Mouse (Mus musculus): ENCODE measurements around the gene Kif26a.

Gene Kif26a

DNA sequence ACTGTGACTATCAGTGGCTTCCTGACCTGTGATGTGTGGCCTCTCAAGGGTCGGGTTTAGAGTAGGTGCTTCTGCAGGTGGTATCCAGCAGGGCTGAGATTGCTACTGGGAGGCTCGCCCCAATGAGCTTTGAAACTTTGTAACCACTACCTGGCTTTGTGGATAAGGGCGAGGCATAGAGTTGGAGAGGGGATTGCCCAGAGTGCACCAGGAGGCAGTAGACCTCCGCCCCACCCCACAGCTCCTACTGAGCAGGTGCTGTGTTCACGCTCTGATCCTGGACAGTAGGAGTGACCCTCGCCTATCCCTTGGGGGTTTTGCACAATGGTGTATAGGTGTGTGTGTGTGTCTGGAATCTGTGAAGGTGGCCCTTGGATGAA, 18.8 kb downstream of the Kif26a start:
- DNase-seq (ENCODE audit: low spot score in 2 of 2) = no peak

DNA sequence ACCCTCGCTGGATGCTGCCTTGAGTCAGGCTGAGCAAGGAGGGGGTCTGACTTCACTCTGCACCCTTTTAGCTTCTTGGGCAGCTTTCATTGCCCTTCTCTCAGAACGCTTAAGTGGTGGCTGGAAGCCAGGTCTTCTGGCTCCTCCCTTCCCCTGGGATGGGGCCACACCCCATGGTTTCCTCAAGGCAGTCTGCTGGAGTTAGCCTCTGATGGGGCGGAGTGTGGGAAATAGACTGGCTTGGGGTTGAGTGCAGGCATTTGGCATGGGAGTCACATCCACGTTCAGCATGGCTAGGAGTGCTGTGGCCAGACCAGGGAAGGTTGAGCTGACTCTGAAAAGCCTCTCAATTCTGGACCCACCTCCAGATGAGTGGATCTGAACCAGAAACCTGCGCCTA, 23.2 kb downstream of the Kif26a start:
- DNase-seq (ENCODE audit: low spot score in 2 of 2) = no peak

DNA sequence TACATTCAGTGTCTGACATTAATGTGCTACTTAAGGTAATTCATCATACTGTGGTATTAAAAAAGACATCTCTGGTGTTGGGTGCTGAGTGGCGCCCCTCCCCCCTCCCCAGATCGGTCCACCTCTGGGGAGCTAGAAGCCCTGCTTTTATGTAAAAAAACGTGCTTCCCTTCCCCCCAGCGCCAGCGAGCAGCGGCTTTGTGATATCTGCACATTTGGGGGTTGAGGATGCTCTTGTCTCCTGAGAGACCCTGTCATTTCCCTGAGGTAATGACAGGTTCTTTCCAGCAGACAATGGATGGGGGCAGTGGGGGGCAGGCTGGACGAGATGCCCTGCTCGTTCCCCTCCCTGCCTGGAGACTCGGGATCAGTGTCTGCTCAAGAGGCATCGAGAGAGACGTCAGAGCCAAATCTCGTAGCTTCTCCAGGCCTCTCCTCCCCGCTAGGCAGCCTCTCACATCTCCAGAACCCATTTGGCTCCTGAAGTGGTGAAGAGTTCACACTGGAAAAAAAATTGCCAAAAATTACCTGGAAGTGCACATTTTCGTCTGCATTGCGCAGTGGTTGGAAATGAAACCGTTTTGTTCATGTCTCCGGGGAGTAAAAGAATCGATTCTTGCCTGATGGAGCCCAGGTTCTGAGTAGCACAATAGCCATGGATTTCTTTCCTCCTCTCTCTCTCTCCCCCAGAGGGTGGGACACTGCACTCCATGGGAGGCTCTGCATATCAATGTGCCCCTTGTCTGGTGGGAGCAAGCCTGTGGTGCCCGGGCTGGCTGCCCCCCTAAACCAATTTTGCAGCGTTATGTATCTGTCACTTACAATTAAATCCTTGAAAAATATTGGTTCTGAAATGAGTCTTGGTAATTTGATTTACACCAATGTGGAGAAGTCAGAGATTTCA, 24.9 kb downstream of the Kif26a start:
- DNase-seq (ENCODE audit: low spot score in 2 of 2) = no peak

DNA sequence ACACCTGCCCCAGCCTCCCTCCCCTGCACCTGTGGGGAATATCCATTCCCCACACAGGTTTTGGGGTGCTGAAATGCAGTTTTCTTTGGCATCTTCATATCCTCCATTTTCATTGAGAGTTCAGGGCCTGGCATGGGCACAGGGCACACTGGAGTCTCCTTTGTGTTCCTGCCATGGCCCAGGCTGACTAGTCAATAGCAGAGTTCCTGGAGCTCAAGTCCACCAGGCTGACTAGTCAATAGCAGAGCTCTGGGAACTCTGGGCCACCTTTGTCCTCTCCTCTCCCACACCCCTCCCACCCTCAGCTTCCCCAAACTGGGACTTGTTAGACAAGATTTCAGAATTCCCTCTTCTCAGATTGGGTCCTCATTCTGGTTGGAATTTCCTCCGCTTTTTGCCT, 25.6 kb downstream of the Kif26a start:
- DNase-seq (ENCODE audit: low spot score in 2 of 2) = no peak

DNA sequence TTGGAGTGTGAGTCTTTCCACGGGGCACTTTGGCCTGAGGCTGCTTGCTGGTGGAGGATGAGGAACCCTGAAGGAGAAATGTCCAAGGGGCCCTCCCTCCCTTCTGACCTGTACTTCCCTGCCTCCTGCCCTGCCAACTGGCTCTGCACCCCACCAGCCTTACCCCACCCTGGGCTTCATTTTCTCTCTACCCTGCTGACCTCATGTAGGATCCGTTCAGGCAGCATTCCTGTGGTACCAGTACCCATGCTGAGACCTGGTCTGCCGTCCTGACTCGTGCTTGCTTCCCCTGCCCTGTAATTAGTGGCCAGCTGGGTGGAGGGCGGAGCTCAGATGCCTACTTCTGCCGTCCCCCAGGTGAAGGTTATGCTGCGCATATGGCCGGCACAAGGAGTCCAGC, 26.2 kb downstream of the Kif26a start:
- DNase-seq (ENCODE audit: low spot score in 2 of 2) = no peak

DNA sequence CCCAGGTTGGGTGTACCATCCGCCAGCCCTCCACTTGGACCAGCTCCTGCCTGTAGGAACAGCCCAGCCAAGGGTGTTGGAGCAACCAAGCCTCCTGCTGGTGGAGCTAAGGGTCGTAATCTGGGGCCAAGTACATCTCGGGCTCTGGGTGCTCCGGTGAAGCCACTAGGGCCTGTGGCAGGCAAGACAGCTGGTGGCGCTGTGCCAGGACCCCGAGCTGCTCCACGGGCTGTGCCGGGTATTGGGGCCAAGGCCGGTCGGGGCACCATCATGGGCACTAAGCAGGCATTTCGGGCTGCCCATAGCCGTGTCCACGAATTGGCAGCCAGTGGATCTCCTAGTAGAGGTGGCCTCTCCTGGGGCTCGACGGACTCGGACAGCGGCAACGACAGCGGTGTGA, 31.7 kb downstream of the Kif26a start:
- DNase-seq (ENCODE audit: low spot score in 2 of 2) = no peak

DNA sequence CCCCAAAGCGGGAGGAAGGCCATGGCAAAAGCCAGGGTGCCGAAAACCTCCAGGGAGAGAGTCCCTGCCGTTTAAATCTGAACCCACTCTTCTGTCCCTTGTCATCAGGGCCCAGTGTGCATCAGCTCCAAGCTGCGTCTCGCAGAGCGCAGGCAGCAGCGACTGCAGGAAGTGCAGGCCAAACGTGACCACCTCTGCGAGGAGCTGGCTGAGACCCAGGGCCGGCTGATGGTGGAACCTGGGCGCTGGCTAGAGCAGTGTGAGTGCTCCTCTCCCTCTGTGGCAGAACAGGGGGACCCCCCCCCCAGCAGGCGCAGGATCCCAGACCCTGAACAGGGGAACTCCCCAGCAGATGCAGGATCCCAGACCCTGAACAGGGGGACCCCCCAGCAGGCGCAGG, 33.7 kb downstream of the Kif26a start:
- DNase-seq (ENCODE audit: low spot score in 2 of 2) = no peak

DNA sequence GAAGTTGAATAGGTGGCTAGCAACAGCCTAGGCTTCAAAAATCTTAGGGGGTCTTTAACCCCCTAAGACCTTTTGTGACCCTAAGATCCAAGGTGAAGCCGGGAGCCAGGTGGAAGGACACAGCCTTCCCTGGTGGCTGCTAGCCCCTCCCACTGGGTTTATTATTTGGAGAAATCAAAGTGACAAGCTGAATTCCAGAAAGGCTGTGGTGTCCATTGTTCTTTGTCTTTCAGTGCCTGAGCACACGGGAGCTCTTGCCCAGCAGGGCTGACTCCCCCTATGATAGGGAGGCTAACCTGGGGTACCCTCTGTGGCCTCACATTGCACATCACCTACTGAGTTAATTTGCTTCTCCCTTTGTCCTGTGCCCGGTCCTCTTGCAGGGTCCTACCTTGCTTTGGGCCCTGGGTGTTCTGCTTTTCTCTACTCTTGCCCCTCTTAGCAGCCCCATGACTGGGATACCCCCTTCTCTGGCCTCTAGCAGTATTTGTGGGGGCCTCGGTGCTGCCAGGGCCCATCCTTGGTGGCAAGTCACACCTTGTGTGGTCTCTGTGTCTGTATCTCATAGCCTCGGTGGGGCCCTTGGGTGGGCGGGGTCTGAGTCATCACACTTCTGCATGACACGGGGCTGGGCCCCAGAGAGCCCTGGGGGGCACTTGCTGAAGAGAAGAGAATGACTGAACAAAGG, 36.1 kb downstream of the Kif26a start:
- no peak for DNase-seq (ENCODE audit: low spot score in 2 of 2)

DNA sequence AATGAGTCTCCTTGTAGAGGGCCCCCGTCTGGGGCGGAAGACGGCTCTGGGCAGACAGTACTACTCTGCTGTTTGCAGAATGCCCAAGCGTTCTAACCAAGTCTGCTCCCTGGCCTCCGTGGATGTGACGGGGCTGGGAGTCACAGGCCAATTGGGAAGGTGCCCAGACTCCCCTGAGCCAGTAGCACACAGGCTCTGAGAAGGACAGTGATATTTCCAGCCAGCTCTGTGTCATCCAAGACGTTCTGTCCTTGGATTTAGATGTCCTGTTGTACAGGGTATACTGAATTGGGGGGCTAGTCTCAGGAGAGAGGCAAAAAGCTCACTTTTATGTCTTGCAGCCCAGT, 36.6 kb downstream of the Kif26a start:
- no peak for DNase-seq (ENCODE audit: low spot score in 2 of 2)

DNA sequence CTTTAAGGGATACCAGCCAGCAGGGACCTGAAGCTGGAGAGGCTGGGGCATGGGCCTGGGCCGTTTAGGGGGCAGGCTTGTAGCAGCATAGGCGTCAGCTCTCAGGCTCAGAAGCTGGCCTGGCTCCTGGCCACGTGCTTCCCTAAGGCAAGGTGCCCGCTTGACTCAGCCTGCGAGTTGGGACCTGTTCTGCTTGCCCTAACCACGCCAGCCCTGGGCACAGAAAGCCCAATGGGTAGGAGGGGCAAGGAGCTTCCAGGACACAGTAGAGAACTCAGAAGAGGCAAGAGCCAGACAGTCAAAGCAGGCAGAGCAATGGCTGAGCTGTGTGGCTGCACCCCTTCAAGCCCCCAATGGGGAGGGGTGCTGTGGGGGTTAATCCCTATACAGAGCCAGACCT, 37.7 kb downstream of the Kif26a start:
- DNase-seq (ENCODE audit: low spot score in 2 of 2) = no peak

DNA sequence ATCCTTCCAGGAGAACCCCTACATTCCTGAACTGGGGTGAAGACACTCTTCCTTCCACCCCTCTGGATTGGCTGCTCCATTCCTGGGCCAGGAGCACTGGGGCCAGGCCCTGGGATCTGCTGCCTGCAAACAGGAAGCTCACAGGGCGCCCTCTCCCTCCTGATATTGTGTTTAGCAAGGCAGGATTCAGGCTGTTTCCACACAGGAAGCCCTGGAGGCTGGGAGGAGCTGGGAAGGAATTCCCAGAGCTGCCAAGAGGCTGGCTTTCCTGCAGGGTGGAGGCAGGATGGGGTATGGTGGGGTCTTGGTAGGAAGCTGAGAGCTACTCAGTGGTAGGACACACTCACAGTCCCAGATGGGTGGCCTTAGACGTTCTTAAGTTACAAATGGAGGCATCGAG, 38.4 kb downstream of the Kif26a start:
- DNase-seq (ENCODE audit: low spot score in 2 of 2) = no peak

DNA sequence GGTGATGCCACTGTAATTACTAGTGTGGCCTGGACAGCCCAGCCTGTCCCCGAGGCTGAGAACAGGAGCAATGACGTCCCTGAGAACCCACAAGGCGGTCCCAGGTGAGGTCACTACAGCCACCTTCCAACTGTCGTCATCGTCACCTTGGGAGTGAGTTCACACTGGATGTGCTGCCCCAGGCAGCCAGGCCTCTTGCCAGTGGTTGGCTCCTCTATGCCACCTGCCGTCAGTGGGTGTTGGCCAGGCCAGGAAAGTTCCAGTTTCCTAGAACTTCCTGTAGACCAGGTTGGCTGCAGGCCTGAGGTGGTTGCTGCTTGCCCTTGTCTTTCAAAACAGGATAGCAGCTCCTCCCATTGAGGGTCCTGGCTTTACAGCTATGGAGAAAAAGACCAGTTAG, 40.9 kb downstream of the Kif26a start:
- DNase-seq (ENCODE audit: low spot score in 2 of 2) = no peak

DNA sequence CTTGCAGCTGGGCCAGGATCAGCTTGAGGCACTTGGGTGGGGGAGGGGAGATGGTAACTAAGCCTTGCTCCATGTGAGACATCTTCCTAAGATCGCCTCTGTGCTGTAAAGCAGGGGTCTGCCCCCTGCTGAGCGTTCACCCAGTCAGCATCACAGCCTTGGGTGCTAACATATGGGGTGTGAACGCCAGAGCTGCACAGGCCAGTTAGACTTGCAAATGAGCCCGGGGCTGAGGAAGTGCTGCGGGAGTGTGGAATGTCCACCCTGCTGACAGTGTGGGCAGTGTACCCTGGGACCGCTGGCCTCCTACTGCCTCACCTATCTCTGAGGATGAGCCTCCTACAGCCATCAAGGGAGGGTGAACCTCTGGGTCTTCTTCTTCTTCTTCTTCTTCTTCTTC, 45.7 kb downstream of the Kif26a start:
- DNase-seq (ENCODE audit: low spot score in 2 of 2) = no peak

DNA sequence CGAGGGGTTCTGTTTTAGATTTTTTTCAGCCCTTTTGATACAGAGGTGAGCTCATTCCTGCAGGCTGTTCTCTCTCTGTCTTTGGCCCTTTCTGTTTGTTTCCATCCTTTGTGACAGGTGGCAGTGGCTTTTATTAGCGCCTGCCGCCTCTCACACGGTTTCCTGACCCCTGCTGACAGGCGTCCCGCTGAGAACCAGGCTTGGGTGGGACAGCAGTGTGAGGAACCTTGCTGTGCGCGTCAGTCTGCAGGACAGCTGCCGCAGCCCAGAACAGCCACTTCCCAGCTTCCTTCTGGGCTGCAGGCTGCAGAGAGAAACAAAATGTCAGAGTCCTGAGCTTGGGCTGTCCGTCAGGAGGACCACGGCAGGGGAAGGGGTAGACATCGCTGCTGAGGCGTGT, 49.0 kb downstream of the Kif26a start:
- no peak for DNase-seq (ENCODE audit: low spot score in 2 of 2)

DNA sequence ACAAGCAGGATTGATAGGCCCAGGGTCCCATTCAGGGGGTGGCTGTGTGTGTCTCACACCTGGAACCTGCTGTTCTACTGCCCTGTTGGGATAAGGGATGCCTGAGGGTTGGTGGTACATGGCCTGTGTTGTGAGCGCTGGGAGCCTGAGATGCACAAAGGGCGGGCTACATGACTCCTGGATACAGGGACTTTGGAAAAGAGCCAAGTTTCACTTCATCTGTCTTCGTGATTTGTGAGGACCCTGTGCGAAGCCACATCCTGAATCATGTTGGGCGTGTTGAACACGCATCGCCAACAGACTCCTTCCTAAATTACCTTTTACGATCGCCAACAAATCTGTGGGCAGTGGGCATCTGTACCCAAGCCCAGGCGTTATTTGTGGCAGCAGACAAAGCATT, 50.6 kb downstream of the Kif26a start:
- DNase-seq (ENCODE audit: low spot score in 2 of 2) = no peak

DNA sequence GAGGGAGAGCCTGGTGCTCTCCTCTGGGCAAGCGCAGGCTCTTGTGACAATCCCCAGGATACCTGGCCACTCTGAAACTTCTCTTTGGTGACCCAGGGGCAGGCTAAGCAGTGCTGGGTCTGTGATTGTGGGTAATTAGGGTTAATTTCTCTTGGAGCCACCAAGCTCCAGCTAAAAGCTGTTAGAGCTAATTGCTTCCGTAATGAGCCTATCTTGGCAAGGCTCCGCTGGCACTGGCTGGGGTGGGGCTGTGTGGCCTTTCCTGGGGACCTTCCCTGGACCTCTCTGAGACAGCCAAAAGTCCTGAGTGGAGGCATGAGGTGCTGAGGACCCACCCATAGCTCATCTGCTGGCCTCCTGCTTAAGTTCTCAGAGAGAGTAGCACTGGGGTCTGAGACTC, 53.4 kb downstream of the Kif26a start:
- no peak for DNase-seq (ENCODE audit: low spot score in 2 of 2)

DNA sequence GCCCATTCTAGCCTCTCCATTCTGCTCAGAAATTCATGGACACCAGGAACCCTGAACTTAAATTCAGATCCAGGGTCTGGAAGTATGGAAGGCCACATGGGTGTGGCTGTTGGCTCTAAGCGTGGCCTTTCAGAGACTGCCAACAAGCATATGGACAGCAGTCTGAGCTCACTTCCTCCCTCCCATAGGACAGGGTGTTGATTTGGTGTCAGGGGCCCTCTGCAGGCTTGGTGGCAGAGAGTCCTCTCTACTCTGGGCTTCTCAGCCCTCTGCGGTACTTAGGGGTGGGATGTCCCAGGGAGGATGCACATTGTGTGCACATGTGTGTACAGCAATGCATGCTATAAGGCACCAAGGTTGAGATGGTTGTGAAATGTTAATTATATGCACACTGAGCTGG, 54.0 kb downstream of the Kif26a start:
- no peak for DNase-seq (ENCODE audit: low spot score in 2 of 2)

DNA sequence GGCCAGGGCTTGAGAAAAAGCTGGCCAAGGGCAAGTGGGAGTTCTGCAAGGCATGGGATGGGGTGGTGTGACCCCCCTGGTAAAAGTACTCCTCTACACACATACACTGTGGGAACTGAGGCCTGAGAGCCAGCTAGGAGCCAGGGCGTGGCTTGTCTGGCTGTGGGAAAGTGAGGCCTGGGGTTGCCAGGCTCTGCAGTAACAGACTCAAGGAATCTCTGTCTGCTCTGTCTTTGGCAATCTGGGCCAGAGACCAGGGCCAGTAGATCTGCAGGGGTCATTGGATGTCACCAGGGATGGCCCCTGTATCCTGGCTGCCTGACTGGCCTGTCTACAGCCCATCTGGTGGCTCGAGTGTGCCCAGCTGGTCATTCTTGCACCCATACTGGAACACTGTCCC, 61.2 kb downstream of the Kif26a start:
- no peak for DNase-seq (ENCODE audit: low spot score in 2 of 2)

DNA sequence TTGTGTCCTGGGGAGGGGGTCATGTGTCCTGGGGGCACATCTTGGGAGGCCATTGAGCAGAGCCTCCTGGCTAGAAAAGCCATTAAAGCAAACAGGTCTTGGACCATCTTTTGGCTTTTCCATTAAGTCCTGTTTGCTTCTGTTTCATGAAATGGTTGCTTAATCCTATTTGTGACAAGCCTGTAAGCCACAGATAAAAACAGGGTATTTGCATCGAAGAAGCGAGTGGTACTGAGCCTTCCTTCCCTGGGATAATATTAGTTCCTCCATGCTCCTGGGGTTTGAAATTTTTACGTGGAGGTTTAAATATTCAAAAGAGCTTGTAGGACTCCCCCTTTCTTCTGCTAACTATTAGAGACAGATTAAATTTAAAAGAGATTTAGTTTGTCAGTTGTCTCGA, 61.7 kb downstream of the Kif26a start:
- no peak for DNase-seq (ENCODE audit: low spot score in 2 of 2)

DNA sequence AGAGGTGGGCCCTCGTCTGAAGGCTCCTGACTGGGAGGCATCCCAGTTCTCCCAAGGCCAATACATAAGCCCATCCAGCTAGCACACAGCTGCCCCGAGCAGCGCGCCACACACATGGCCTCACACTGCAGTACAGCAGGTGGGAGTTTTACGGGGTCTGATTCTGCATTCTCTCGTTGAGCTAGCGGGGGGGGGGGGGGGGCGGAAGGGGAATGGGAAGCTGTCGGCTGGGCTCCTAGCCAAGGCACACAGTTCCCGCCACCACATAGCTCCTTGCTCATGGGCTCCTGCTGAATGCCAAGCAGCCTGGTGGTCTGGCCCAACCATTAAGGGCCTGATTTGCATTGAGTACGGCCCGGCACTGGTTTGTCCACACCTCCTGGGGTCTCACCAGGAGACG, 64.6 kb downstream of the Kif26a start:
- no peak for DNase-seq (ENCODE audit: low spot score in 2 of 2)

DNA sequence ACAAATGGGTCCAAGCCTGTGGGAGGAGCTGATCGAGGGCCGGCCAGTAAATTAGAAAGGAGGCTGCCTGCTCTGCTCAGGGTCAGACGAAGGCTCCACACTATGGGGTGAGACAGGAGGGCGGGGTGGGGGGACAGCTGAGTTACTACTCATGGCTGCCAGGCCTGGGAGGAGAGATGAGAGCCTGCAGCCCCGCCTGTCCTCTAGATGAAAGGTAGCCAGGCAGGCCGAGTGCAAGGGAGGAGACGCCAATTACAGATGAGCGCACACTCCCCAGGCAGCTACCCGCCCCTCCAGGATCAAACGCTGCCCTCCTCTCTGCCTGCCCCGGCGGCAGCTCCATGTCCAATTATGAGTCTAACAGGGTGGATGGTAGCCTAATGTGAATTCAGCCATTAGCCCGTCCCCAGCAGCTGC, 68.4 kb downstream of the Kif26a start:
- no peak for DNase-seq (ENCODE audit: low spot score in 2 of 2)

DNA sequence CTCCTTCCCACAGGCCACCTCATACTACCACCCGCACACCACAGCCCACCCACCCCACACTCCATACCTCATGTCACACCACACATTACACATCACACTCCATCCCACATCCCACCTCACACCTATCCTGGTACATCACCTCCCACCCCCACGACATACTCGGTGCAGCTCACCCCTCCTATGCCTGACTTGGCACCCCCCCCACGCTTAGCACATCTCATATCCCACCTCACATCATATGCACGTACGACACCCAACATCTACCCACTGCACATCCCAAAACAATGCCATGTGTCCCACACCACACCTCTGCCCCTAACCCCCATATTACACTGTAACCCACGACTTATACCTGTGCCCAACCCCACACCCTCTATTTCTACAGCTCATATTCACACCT, 69.5 kb downstream of the Kif26a start:
- DNase-seq (ENCODE audit: low spot score in 2 of 2) = no peak

DNA sequence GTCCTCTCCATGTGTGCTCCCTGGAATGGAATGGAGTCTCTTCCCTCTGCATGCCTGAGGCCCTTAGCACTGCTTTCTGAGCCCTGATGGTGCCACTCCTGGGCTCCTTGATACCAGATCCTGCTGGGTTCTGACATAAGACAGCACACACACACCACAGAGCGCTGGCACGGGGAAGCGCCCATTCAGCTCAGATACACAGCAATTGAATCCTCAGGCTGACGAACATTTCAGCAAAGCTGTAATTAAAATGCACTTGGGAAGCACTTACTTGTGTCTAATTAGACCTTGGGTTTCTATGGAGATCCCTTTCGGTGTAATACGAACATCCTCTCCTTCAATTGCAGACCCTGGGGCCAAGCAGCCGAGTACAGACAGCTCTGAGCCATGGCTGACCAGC, 71.0 kb downstream of the Kif26a start:
- peak; percentile 37 to 47 for DNase-seq (ENCODE audit: low spot score in 2 of 2)

DNA sequence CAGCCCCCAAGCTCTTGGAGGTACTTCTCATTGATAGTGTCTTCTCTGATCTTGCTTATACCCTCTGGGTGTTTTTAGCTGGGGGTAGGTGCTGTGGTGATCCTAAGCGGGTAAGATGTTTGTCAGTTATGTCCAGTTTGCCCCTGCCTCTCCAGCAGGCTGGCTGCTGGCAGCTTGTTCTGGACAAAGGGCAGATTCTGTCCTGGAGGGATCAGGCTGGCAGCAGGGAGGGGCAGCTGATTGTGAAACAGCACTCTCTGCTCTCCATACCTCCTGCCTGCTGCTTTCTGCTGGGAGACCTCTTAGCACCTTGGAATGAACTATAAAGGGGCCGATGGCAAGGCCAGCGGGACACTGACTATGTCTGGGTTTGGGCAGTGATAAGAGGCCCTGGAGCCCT, 71.7 kb downstream of the Kif26a start:
- no peak for DNase-seq (ENCODE audit: low spot score in 2 of 2)

All from frontal cortex, postnatal 10 days (tissue).